Mouse (Mus musculus): ENCODE measurements around the gene Fezf2.

DNA sequence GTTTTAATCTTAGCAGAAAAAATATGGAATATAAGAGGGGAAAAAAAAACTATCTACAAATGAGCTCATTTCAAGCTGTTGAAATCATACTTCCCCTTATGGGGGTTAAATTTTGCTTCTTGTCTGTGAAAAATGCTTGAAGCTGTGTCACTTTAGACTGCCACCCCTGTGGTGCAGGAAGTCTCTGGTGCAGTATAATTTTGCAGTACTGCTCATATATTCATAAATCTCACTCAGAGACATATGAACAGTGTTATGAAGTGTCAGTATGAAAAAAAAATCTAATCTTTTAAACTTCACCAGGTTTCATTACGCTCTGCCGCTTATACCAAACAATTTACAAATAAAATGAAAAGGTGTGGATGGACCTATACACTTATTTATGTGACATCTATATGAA is 29.3 kb upstream of the Fezf2 start:
- TF ChIP-seq CTCF (IDR thresholded peaks at IDR 0.05; ENCODE audit: low read depth, low read length) (no peak), POLR2A (IDR thresholded peaks at IDR 0.05; ENCODE audit: insufficient read depth, low read length) (no peak), EP300 (IDR thresholded peaks at IDR 0.05; ENCODE audit: insufficient read depth, low read depth, low read length) (no peak)
